Mouse (Mus musculus): Measurements from ENCODE around the gene Cacna1c.
A peak's percentile ranks its signal among the peaks of the same experiment; 100 is the strongest.

The Cacna1c gene

GRCm38 (mm10) chr6:118848640-118849039 lies 347.6 kb downstream of the Cacna1c start:
- peak; percentile 58 for DNase-seq (ENCODE audit: low read depth)

- DNase-seq (ENCODE audit: low read depth) = no peak
Measured at GRCm38 (mm10) chr6:118847751-118848150, 348.5 kb downstream of the Cacna1c start.

GRCm38 (mm10) chr6:118845829-118846228 lies 350.4 kb downstream of the Cacna1c start:
- DNase-seq (ENCODE audit: low read depth) = peak; percentile 59

GRCm38 (mm10) chr6:118845180-118845579 lies 351.0 kb downstream of the Cacna1c start:
- DNase-seq (ENCODE audit: low read depth) = no peak

- no peak for DNase-seq (ENCODE audit: low read depth)
Measured at GRCm38 (mm10) chr6:118843566-118843965, 352.7 kb downstream of the Cacna1c start.

- DNase-seq (ENCODE audit: low read depth) = no peak
Measured at GRCm38 (mm10) chr6:118841892-118842291, 354.3 kb downstream of the Cacna1c start.

GRCm38 (mm10) chr6:118838919-118839915 lies 357.0 kb downstream of the Cacna1c start:
- DNase-seq (ENCODE audit: low read depth) = peak; percentile 89

- no peak for DNase-seq (ENCODE audit: low read depth)
Measured at GRCm38 (mm10) chr6:118836693-118837092, 359.5 kb downstream of the Cacna1c start.

- no peak for DNase-seq (ENCODE audit: low read depth)
Measured at GRCm38 (mm10) chr6:118834046-118834445, 362.2 kb downstream of the Cacna1c start.

- no peak for DNase-seq (ENCODE audit: low read depth)
Measured at GRCm38 (mm10) chr6:118833049-118833448, 363.2 kb downstream of the Cacna1c start.

GRCm38 (mm10) chr6:118832616-118833015 lies 363.6 kb downstream of the Cacna1c start:
- no peak for DNase-seq (ENCODE audit: low read depth)

GRCm38 (mm10) chr6:118830851-118831250 lies 365.4 kb downstream of the Cacna1c start:
- DNase-seq (ENCODE audit: low read depth) = no peak

GRCm38 (mm10) chr6:118828187-118828586 lies 368.0 kb downstream of the Cacna1c start:
- DNase-seq (ENCODE audit: low read depth) = no peak

GRCm38 (mm10) chr6:118827560-118827959 lies 368.7 kb downstream of the Cacna1c start:
- no peak for DNase-seq (ENCODE audit: low read depth)

- DNase-seq (ENCODE audit: low read depth) = peak; percentile 90
Measured at GRCm38 (mm10) chr6:118825400-118825871, 370.8 kb downstream of the Cacna1c start.

GRCm38 (mm10) chr6:118821536-118821935 lies 374.7 kb downstream of the Cacna1c start:
- DNase-seq (ENCODE audit: low read depth) = peak; percentile 84

GRCm38 (mm10) chr6:118819657-118820056 lies 376.6 kb downstream of the Cacna1c start:
- no peak for DNase-seq (ENCODE audit: low read depth)

GRCm38 (mm10) chr6:118817928-118818503 lies 378.2 kb downstream of the Cacna1c start:
- no peak for DNase-seq (ENCODE audit: low read depth)

- no peak for DNase-seq (ENCODE audit: low read depth)
Measured at GRCm38 (mm10) chr6:118816253-118816652, 380.0 kb downstream of the Cacna1c start.

- DNase-seq (ENCODE audit: low read depth) = no peak
Measured at GRCm38 (mm10) chr6:118812556-118812955, 383.7 kb downstream of the Cacna1c start.

- no peak for DNase-seq (ENCODE audit: low read depth)
Measured at GRCm38 (mm10) chr6:118812007-118812406, 384.2 kb downstream of the Cacna1c start.

- no peak for DNase-seq (ENCODE audit: low read depth)
Measured at GRCm38 (mm10) chr6:118810834-118811233, 385.4 kb downstream of the Cacna1c start.

- no peak for DNase-seq (ENCODE audit: low read depth)
Measured at GRCm38 (mm10) chr6:118805139-118805538, 391.1 kb downstream of the Cacna1c start.
